Mouse (Mus musculus): Measurements from ENCODE around the gene Mpp4.

- no peak for TF ChIP-seq POLR2A (IDR thresholded peaks at IDR 0.05; ENCODE audit: insufficient read length, low read depth)
- no peak for TF ChIP-seq CEBPB (IDR thresholded peaks at IDR 0.05; ENCODE audit: insufficient read depth, poor library complexity, severe bottlenecking)
- TF ChIP-seq MYOD1 (IDR thresholded peaks at IDR 0.05; ENCODE audit: control insufficient read depth in 1 of 3, insufficient read length in 2 of 3, low read depth in 2 of 3), result no peak
- TF ChIP-seq MYOG (IDR thresholded peaks at IDR 0.05; ENCODE audit: control insufficient read depth in 1 of 3, insufficient read depth in 1 of 3, insufficient read length in 2 of 3, low read depth in 2 of 3), result no peak
- no peak for TF ChIP-seq POLR2AphosphoS2 (IDR thresholded peaks at IDR 0.05; ENCODE audit: insufficient read length, low read depth)
- TF ChIP-seq USF1 (IDR thresholded peaks at IDR 0.05; ENCODE audit: low read depth), result no peak
- no peak for TF ChIP-seq REST (IDR thresholded peaks at IDR 0.05; ENCODE audit: insufficient read depth, insufficient read length)
- no peak for TF ChIP-seq SRF (IDR thresholded peaks at IDR 0.05; ENCODE audit: control insufficient read depth, insufficient read length, low read depth)
- no peak for TF ChIP-seq MAX (IDR thresholded peaks at IDR 0.05; ENCODE audit: low read depth)
- TF ChIP-seq E2F4 (IDR thresholded peaks at IDR 0.05; ENCODE audit: insufficient read depth), result no peak
Measured at GRCm38 (mm10) chr1:59160871-59161270, 2.3 kb downstream of the Mpp4 start.
